Mouse (Mus musculus): ENCODE data around the gene Micu2.
A peak's percentile ranks its signal among the peaks of the same experiment; 100 is the strongest.

Micu2 gene

GRCm38 (mm10) chr14:57890011-57890842 lies 108.8 kb downstream of the Micu2 start, which contains the start of gene Zdhhc20:
Gene Zdhhc20, minus strand, starts transcription at chr14:57890276.
- peak; percentile 97 for DNase-seq

GRCm38 (mm10) chr14:57889541-57890010 lies 109.5 kb downstream of the Micu2 start:
- peak; percentile 66 for DNase-seq

GRCm38 (mm10) chr14:57887171-57887570 lies 111.9 kb downstream of the Micu2 start:
- DNase-seq, result no peak

DNA sequence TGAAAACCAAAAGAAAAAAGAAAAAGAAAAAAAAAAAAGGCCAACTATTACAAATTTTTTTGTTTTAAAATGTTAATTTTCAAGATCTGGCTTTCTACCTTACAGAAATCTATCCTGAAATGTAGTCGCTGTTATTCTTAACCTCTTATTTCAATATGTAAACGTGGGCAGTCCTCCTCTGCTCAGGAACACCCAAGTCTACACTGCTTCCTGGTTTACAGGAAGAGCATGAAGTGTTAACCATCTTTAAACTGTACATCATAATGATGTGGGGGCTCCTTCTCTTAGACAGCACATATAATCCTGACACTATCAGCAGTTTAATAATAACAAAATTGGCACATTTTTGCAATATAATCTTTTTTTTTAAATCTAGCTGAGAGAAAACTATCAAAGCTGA lies 113.0 kb downstream of the Micu2 start:
- DNase-seq, result no peak

- DNase-seq, result no peak
These were observed 115.7 kb downstream of the Micu2 start for GRCm38 (mm10) chr14:57883341-57883740.

GRCm38 (mm10) chr14:57882720-57883119 lies 116.3 kb downstream of the Micu2 start:
- DNase-seq, result no peak

DNA sequence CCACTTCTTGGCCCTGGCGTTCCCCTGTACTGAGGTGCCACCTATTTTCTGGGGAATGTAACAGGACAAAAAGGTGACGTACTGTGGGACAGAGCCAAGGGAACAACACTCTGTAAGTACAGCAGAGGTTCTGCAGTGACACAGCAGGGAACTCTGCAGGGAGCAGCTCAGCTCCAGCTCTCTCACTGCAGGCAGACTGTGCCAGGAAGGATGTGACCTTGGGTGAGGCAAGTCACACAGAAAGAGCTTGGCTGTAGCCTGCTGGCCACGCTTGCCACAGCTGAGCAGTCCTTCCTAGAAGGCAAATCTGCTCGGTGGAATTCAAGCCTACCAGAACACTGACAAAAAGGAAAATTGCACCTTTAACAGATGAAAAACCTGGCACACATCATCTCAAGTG lies 117.3 kb downstream of the Micu2 start:
- peak; percentile 14 for DNase-seq

DNA sequence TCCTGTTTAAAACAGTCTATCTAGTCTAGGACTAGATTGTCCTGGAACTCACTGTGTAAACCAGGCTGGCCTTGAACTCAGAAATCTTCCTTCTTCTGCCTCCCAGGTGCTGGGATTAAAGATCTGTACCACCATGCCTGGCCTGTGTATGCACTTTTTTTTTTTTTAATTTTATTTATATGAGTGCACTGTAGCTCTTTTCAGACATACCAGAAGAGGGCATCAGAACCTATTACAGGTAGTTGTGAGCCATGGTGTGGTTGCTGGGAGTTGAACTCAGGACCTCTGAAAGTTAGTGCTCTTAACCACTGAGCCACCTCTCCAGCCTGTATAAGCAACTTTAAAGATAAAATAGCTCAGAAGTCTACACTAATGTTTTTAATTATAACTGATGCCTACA lies 118.0 kb downstream of the Micu2 start:
- no peak for DNase-seq

DNA sequence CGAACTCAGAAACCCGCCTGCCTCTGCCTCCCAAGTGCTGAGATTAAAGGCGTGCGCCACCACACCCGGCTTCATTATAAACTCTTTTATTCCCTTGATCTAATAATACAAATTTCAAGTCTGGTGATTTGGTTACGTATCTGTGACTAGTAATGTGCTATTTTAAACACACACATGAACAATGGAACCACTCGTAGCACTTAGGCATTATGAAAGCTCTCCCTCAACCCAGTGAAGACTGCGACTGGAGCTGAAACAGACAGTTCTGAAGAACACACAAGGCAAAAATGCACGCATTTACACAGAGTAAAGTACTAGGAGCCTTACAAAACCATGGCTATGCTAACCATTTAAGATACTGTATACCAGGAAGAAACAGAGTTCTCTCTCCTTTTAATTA lies 121.1 kb downstream of the Micu2 start:
- no peak for DNase-seq

DNA sequence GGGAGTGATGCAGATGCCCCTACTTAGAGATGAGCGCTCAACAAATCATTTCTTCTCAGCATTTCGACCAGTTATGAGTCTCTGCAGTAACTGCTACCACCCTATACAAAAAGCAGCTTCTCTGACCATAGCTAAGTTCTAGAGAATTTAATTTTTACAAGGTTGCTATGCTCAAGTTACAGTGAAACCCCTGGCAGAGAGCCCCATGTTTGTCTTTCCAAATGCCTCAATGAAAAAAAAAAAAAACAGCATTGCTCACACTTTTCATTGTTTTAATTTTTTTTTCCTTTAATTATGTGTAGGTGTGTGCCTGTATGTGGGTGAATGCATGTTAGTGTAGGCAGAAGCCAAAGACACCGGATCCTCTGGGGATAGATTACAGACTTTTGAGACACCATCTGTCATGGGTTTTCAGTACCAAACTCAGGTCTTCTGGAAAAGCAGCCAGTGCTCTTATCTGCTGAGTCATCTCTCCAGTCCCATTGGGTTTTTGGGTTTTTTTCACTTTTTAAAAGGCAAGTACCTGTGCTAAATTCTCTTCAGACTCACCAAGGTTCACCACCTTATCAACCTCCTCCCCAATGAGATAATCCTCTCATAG lies 132.3 kb downstream of the Micu2 start:
- DNase-seq, result no peak

All from retina, postnatal 1 day (tissue).